Mouse (Mus musculus) inflammation-experienced regulatory T-cells (primary cell): ENCODE data around the gene Mrpl54. TPM values are rescaled to one million over a fixed set of nuclear protein-coding genes. Genes with fewer than 3 reads are reported as not detected.

Experiments used
- polyA plus RNA-seq, 2 experiments: library from polyadenylated mRNA; unstranded; fragments of 100-300 nt; shearing (Covaris generic); gene quantifications; one replicate each; pipeline ENCODE4 v1.2.1; 2017

Mrpl54 gene
- 10 to 100 TPM; 81.0 to 96.1 TPM for polyA plus RNA-seq

GRCm38 (mm10) chr10:81266211-81267105 lies at the start of gene Mrpl54, which contains the start of gene Apba3:
Gene Mrpl54, minus strand, starts transcription at chr10:81266934.
Gene Apba3, plus strand, starts transcription at chr10:81266960.

GRCm38 (mm10) chr10:81292554-81293333 lies 26.0 kb upstream of the Mrpl54 start, which contains the start of gene Pip5k1c:
Gene Pip5k1c, plus strand, starts transcription at chr10:81292963.

GRCm38 (mm10) chr10:81291511-81292104 lies 24.9 kb upstream of the Mrpl54 start, which contains the start of gene Tjp3:
Gene Tjp3, minus strand, starts transcription at chr10:81291581.

GRCm38 (mm10) chr10:81252424-81253419 lies 14.0 kb downstream of the Mrpl54 start, which contains the start of gene Matk:
Gene Matk, plus strand, starts transcription at chr10:81252935.

GRCm38 (mm10) chr10:81232580-81233225 lies 34.0 kb downstream of the Mrpl54 start, which contains the start of gene Zfr2:
Gene Zfr2, plus strand, starts transcription at chr10:81233155.

GRCm38 (mm10) chr10:81230438-81231332 lies 36.0 kb downstream of the Mrpl54 start, which contains the start of gene Atcay:
Gene Atcay, minus strand, starts transcription at chr10:81230833.

Other genes starting within 250 kb of the Mrpl54 start
- 1 to 10 TPM in 1 of 2 experiments, under 1 TPM in 1; 0.36 to 2.3 TPM for gene Diras1, start 241.3 kb downstream of the Mrpl54 start, polyA plus RNA-seq
- gene Slc39a3, start 229.5 kb downstream of the Mrpl54 start, polyA plus RNA-seq: 10 to 100 TPM; 13.2 to 17.6 TPM
- gene Sgta, start 206.8 kb downstream of the Mrpl54 start, polyA plus RNA-seq: 100 to 1,000 TPM; 101 to 111 TPM
- 1 to 10 TPM; 8.4 to 9.8 TPM for gene Thop1, start 196.9 kb downstream of the Mrpl54 start, polyA plus RNA-seq
- 1 to 10 TPM in 1 of 2 experiments, not detected in 1; 3.7 TPM for gene Creb3l3, start 168.1 kb downstream of the Mrpl54 start, polyA plus RNA-seq
- gene Map2k2, start 161.0 kb downstream of the Mrpl54 start, polyA plus RNA-seq: 100 to 1,000 TPM; 173 to 181 TPM
- 10 to 100 TPM; 80.7 to 89.3 TPM for gene Zbtb7a, start 131.7 kb downstream of the Mrpl54 start, polyA plus RNA-seq
- 10 to 100 TPM; 47.9 to 52.2 TPM for gene Pias4, start 99.0 kb downstream of the Mrpl54 start, polyA plus RNA-seq
- 100 to 1,000 TPM; 560 to 709 TPM for gene Eef2, start 90.3 kb downstream of the Mrpl54 start, polyA plus RNA-seq
- 100 to 1,000 TPM in 1 of 2 experiments, 10 to 100 TPM in 1; 79.0 to 108 TPM for gene Dapk3, start 83.9 kb downstream of the Mrpl54 start, polyA plus RNA-seq
- under 1 TPM in 1 of 2 experiments, not detected in 1; 0.19 TPM for gene 4930442H23Rik, start 83.1 kb downstream of the Mrpl54 start, polyA plus RNA-seq
- 1 to 10 TPM in 1 of 2 experiments, under 1 TPM in 1; 0.34 to 3.1 TPM for gene Nmrk2, start 64.9 kb downstream of the Mrpl54 start, polyA plus RNA-seq
- gene Atcay, start 36.1 kb downstream of the Mrpl54 start, polyA plus RNA-seq: 1 to 10 TPM; 1.6 to 5.6 TPM
- 1 to 10 TPM; 7.6 TPM for gene Zfr2, start 33.8 kb downstream of the Mrpl54 start, polyA plus RNA-seq
- 100 to 1,000 TPM in 1 of 2 experiments, 10 to 100 TPM in 1; 57.1 to 143 TPM for gene Matk, start 14.0 kb downstream of the Mrpl54 start, polyA plus RNA-seq
- 10 to 100 TPM; 42.7 to 44.7 TPM for gene Apba3, start within 50 bp of the Mrpl54 start, polyA plus RNA-seq
- 10 to 100 TPM; 19.3 to 24.9 TPM for gene Tjp3, start 24.6 kb upstream of the Mrpl54 start, polyA plus RNA-seq
- 10 to 100 TPM; 83.6 to 95.1 TPM for gene Pip5k1c, start 26.0 kb upstream of the Mrpl54 start, polyA plus RNA-seq
- 10 to 100 TPM; 61.4 to 82.7 TPM for gene Cactin, start 54.2 kb upstream of the Mrpl54 start, polyA plus RNA-seq
- gene Tbxa2r, start 61.8 kb upstream of the Mrpl54 start, polyA plus RNA-seq: 10 to 100 TPM; 63.1 to 66.4 TPM
- gene Gipc3, start 76.3 kb upstream of the Mrpl54 start, polyA plus RNA-seq: under 1 TPM in 1 of 2 experiments, not detected in 1; 0.49 TPM
- gene Hmg20b, start 83.5 kb upstream of the Mrpl54 start, polyA plus RNA-seq: 10 to 100 TPM; 35.3 to 47.8 TPM
- 1 to 10 TPM; 4.9 to 7.1 TPM for gene Mfsd12, start 90.6 kb upstream of the Mrpl54 start, polyA plus RNA-seq
- 1 to 10 TPM; 1.7 to 4.3 TPM for gene 4930404N11Rik, start 98.9 kb upstream of the Mrpl54 start, polyA plus RNA-seq
- gene Fzr1, start 111.6 kb upstream of the Mrpl54 start, polyA plus RNA-seq: 10 to 100 TPM; 62.2 to 65.0 TPM
- gene Dohh, start 117.5 kb upstream of the Mrpl54 start, polyA plus RNA-seq: 10 to 100 TPM; 30.8 to 32.1 TPM
- 1 to 10 TPM; 2.6 to 5.0 TPM for gene Gm48551, start 117.5 kb upstream of the Mrpl54 start, polyA plus RNA-seq
- 1 to 10 TPM in 1 of 2 experiments, under 1 TPM in 1; 0.57 to 1.1 TPM for gene Gm48552, start 122.1 kb upstream of the Mrpl54 start, polyA plus RNA-seq
- 1 to 10 TPM in 1 of 2 experiments, not detected in 1; 5.5 TPM for gene Smim24, start 126.1 kb upstream of the Mrpl54 start, polyA plus RNA-seq
- gene Nfic, start 188.7 kb upstream of the Mrpl54 start, polyA plus RNA-seq: 10 to 100 TPM; 20.7 to 22.4 TPM
- gene Celf5, start 215.8 kb upstream of the Mrpl54 start, polyA plus RNA-seq: under 1 TPM; 0.24 to 0.31 TPM
- gene Ncln, start 229.5 kb upstream of the Mrpl54 start, polyA plus RNA-seq: 100 to 1,000 TPM in 1 of 2 experiments, 10 to 100 TPM in 1; 98.8 to 103 TPM
- 10 to 100 TPM; 59.0 to 73.6 TPM for gene S1pr4, start 233.2 kb upstream of the Mrpl54 start, polyA plus RNA-seq